Mouse (Mus musculus) liver, postnatal 0 days (tissue): Measurements from ENCODE around the gene Icam1. TPM values are rescaled to one million over a fixed set of nuclear protein-coding genes. Genes with fewer than 3 reads are reported as not detected.
"Not testable (repeated sequence)": the region's sequence is repeated elsewhere in the genome, so short reads cannot be mapped to it uniquely, and the experiment has no call there.

Experiments used
- ATAC-seq: fragments of 200-750 bp; cut with Nextera tagmentation; 2 replicates; pipeline ENCODE4 v1.8.0; 2017; ENCODE audit warnings: mild to moderate bottlenecking, moderate library complexity
- DNase-seq: peaks from one replicate; pipeline ENCODE4 v3.0.0-alpha.2; 2016
- H3K27ac ChIP-seq: fragments of 300-500 bp; sonication (generic); 2 replicates; pipeline ENCODE4 v1.5.1; 2014; ENCODE audit warnings: antibody characterized with exemption, moderate library complexity, mild to moderate bottlenecking, low read depth
- H3K27me3 ChIP-seq: fragments of 300-500 bp; sonication (generic); 2 replicates; pipeline ENCODE4 v1.6.1; 2014; ENCODE audit warnings: low read length, control low read depth, mixed read lengths; ENCODE audit not compliant: insufficient read depth
- H3K36me3 ChIP-seq: fragments of 300-500 bp; sonication (generic); replicated peaks from 2 replicates; pipeline ENCODE4 v1.6.1; 2014; ENCODE audit warnings: mild to moderate bottlenecking, control low read depth, low read length, moderate library complexity, mixed read lengths; ENCODE audit not compliant: insufficient read depth
- H3K4me1 ChIP-seq: fragments of 300-500 bp; sonication (generic); 2 replicates; pipeline ENCODE4 v1.6.1; 2014; ENCODE audit warnings: antibody characterized with exemption, mild to moderate bottlenecking, control low read depth; ENCODE audit not compliant: insufficient read depth
- H3K4me2 ChIP-seq: fragments of 300-500 bp; sonication (generic); 2 replicates; pipeline ENCODE4 v1.6.1; 2014; ENCODE audit warnings: low read depth, mild to moderate bottlenecking, low read length, moderate library complexity, mixed read lengths
- H3K4me3 ChIP-seq: fragments of 300-500 bp; sonication (generic); 2 replicates; pipeline ENCODE4 v1.5.1; 2014; ENCODE audit warnings: low read depth, low read length
- H3K9ac ChIP-seq: fragments of 300-500 bp; sonication (generic); replicated peaks from 2 replicates; pipeline ENCODE4 v1.6.1; 2014; ENCODE audit warnings: mild to moderate bottlenecking, moderate library complexity
- H3K9me3 ChIP-seq: fragments of 300-500 bp; sonication (generic); 2 replicates; pipeline ENCODE4 v1.6.1; 2016; ENCODE audit warnings: mild to moderate bottlenecking, control low read depth, low read length, mixed read lengths
- CTCF ChIP-seq: sonication (generic); IDR thresholded peaks from 2 replicates; pipeline ENCODE4 v1.5.1; 2016; ENCODE audit warnings: antibody characterized with exemption, low read depth
- EP300 ChIP-seq: IDR thresholded peaks from 2 replicates; pipeline ENCODE4 v1.6.1; 2016; ENCODE audit warnings: antibody characterized with exemption, low read depth, mild to moderate bottlenecking
- WGBS: fragments of 180-500 bp; shearing (Covaris S2); extraction: QIAGEN DNeasy Blood & Tissue Kit; methylation state at CpG from one replicate; pipeline ENCODE4 v1.1.7; 2014; ENCODE audit not compliant: insufficient replicate concordance; 5-methylcytosine and 5-hydroxymethylcytosine counted together
- polyA plus RNA-seq: library from polyadenylated mRNA; unstranded; fragments of >200 nt; fragmentation: Nextera tagmentation; extraction: Ambion mirVana; gene quantifications from 2 replicates; pipeline ENCODE4 v1.2.1, GENCODE M21; 2015

The Icam1 gene
- polyA plus RNA-seq, 1 experiment from 2014 or later, result 12.7 TPM

GRCm38 (mm10) chr9:21008007-21008406 lies 7.8 kb upstream of the Icam1 start:
- ATAC-seq, result no peak
- DNase-seq, result no peak
- H3K36me3 ChIP-seq, result peaks cover 41% of the 10 kb centered on the region

DNA sequence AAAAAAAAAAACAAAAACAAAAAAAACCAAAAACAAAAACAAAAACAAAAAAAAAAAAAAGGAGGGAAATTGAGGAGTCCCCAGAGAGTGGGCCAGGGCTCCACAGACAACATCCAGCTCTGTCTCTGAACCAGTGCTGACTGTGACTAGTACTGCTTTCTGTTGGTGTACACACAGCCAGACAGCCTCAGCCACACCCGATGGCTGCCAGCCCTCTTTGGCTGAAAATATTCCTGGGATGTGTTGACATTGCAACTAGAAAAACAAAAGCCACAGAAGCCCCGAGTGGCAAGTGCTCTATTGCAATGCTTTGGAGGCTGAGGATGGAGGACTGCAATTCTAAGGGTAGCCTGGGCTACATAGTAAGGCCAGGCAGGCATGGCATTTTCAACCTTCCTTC lies 5.4 kb upstream of the Icam1 start:
- TF ChIP-seq EP300 (no peak), CTCF (no peak)
- Histone ChIP-seq H3K36me3 (peaks cover 30% of the 10 kb centered on the region), H3K9me3 (no peaks in the 10 kb centered on the region), H3K27ac (no peak overlapping the region), H3K4me3 (no peak overlapping the region), H3K27me3 (no peaks in the 10 kb centered on the region; the same call in 1 of the 2 replicates), H3K4me2 (no peak overlapping the region), H3K9ac (no peak overlapping the region), H3K4me1 (peaks cover 25% of the 10 kb centered on the region)
- WGBS, result 53% methylated on average over 2 of the region's 2 CpGs
- DNase-seq (no peak), ATAC-seq (no peak)

More at GRCm38 (mm10) chr9:21008007-21008406, 7.8 kb upstream of the Icam1 start:
- no peaks in the 10 kb centered on the region for H3K27me3 ChIP-seq
- H3K4me2 ChIP-seq, result no peak overlapping the region
- TF ChIP-seq EP300 (no peak), CTCF (peak; percentile 54)
- H3K9me3 ChIP-seq, result no peaks in the 10 kb centered on the region
- no peak overlapping the region for H3K4me3 ChIP-seq
- peaks cover 20% of the 10 kb centered on the region for H3K4me1 ChIP-seq
- H3K27ac ChIP-seq, result no peak overlapping the region
- WGBS, result 78% methylated on average over 7 of the region's 7 CpGs
- no peak overlapping the region for H3K9ac ChIP-seq

GRCm38 (mm10) chr9:21010939-21011541 lies 4.7 kb upstream of the Icam1 start:
- H3K27ac ChIP-seq, H3K9ac ChIP-seq, H3K27me3 ChIP-seq, H3K9me3 ChIP-seq, DNase-seq, H3K4me3 ChIP-seq, H3K4me2 ChIP-seq, ATAC-seq: not testable (repeated sequence)
- WGBS, result 71% methylated on average over 9 of the region's 9 CpGs
- 0 out of 2 replicates have a peak, but pooled peaks have one; percentile 9 for TF ChIP-seq CTCF
- peaks cover 28% of the 10 kb centered on the region for H3K4me1 ChIP-seq
- H3K36me3 ChIP-seq, result peaks cover 25% of the 10 kb centered on the region

DNA sequence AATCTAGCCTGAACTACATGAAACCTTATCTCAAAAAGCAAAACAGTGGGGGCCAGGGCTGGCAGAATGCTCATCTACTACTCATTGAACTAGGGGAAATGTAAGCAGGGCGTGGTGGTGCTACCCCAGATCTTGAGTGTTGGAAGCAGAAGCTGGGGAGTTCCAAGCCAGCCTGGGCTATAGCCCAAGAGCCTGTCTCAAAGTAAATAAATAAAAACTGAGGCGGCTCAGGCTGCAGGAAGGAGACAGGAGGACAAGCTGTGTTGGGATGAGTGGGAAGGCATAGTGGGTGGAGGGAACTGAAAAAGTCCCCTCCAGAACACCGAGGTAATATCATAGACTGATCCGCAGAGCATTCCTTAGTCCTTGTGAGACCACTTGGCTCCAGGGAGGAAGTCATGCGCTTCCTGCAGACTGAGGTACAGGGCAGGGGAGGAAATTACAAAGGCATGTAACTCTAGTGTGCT lies 3.9 kb upstream of the Icam1 start:
- Histone ChIP-seq H3K4me1 (peaks cover 32% of the 10 kb centered on the region), H3K9me3 (no peaks in the 10 kb centered on the region), H3K4me3 (no peak overlapping the region), H3K27me3 (no peaks in the 10 kb centered on the region; the same call in 1 of the 2 replicates), H3K4me2 (no peak overlapping the region), H3K36me3 (peaks cover 18% of the 10 kb centered on the region), H3K9ac (no peak overlapping the region), H3K27ac (peak overlapping the region; percentile 39; the same call in 1 of the 2 replicates)
- DNase-seq, result no peak
- ATAC-seq, result no peak
- TF ChIP-seq EP300, result no peak
- no peak for TF ChIP-seq CTCF
- 24% methylated on average over 5 of the region's 5 CpGs for WGBS

DNA sequence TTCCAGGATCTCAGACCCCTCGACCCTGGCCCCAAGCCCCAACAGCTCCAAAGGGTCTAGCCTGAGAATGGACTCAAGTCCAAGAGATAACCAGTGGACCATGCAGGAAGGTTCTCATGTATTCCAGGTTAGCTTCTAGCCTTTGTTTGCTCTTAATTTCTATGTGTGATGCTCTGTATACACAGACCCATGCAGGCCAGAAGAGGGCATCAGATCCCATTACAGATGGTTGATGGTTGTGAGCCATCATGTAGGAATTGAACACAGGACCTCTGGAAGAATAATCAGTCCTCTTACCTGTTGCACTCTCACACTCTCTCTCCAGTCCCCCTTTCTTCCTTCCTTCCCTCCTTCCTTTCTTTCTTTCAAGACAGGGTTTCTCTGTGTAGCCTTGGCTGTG lies 3.4 kb upstream of the Icam1 start:
- no peak overlapping the region; the same call in 1 of the 2 replicates for H3K27ac ChIP-seq
- no peak overlapping the region for H3K9ac ChIP-seq

GRCm38 (mm10) chr9:21014691-21015570 lies 854 bp upstream of the Icam1 start:
- H3K36me3 ChIP-seq, result peaks cover 4% of the 10 kb centered on the region; the same call in 1 of the 2 replicates
- peak; percentile 72 for DNase-seq
- peak; percentile 50 for ATAC-seq
- H3K4me1 ChIP-seq, result peaks cover 37% of the 10 kb centered on the region
- H3K9ac ChIP-seq, result peak overlapping the region; percentile 51
- 4% methylated on average over 29 of the region's 29 CpGs for WGBS
- H3K27ac ChIP-seq, result peak overlapping the region; percentile 63
- H3K27me3 ChIP-seq, result no peaks in the 10 kb centered on the region; the same call in 1 of the 2 replicates
- peak overlapping the region; percentile 71 for H3K4me2 ChIP-seq
- TF ChIP-seq EP300, result no peak
- TF ChIP-seq CTCF, result no peak
- H3K4me3 ChIP-seq, result peak overlapping the region; percentile 52
- H3K9me3 ChIP-seq, result no peaks in the 10 kb centered on the region

More for the DNA sequence above, 3.4 kb upstream of the Icam1 start:
- TF ChIP-seq EP300, result no peak
- TF ChIP-seq CTCF, result peak; percentile 58
- peaks cover 37% of the 10 kb centered on the region for H3K4me1 ChIP-seq
- H3K4me2 ChIP-seq, result no peak overlapping the region
- no peak overlapping the region for H3K4me3 ChIP-seq
- H3K9me3 ChIP-seq, result no peaks in the 10 kb centered on the region
- no peak for ATAC-seq
- DNase-seq, result no peak
- 27% methylated on average over 1 of the region's 1 CpGs for WGBS
- H3K36me3 ChIP-seq, result peaks cover 13% of the 10 kb centered on the region
- H3K27me3 ChIP-seq, result no peaks in the 10 kb centered on the region; the same call in 1 of the 2 replicates
